Comparison of ENCODE assay signal across 7 mouse cellular contexts in the genomic region with DNA sequence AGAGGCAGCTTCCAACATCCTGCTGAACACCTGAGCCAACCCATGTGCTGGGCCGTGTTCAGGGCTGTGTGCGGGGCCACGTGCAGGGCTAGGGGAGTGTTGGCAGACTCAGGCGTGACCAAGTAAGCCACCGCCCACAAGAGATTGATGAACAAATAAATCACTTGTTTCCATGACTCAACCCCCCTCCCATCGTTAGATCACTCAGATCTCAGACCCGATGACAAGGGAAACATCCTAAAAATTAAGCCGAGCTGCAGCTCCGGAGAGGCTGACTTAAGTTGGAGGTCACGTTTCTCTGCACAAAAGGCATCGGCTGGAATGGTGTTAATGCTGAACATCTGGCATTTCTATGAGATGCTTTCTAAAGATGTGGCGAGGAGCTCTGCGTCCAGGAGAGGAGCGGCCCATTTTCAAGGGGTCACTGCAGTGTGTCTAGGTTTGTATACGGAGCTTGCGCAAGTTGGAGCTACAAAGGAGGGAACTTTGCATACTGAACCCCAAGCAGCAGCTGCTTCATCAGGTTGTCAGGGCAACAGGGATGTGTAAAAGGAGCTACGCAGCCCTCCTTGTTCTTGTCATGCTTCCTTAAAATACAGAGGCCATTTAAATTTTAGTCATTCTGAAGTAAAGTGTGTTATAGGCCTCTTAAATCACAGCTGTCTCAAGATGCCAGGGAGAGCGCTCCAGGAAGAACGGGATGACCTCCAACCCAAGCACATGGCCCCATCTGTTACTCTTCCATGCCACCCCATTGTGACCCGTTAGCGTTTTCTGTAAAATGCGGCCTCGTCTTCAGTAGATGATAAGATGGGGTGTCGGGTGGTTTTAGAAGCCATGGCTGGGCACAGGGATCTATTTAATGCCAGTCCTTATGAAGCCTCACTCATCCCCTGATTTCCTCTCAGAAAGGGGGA.
DNase-seq lines count a peak whose midpoint lies in the region; ATAC-seq and TF ChIP-seq lines count a peak whose summit lies in the region.

No protein-coding gene starts in this region.

- no peak for TF ChIP-seq CTCF in brain, embryonic 14.5 days (IDR thresholded peaks at IDR 0.05; ENCODE audit: borderline replicate concordance, extremely low read depth, insufficient read depth, insufficient read length)

- H3K9ac ChIP-seq in hindbrain, embryonic 14.5 days, result no peak overlapping the region
- peak overlapping the region; percentile 34; the same call in 1 of the 2 replicates for H3K9ac ChIP-seq in midbrain, embryonic 16.5 days (ENCODE audit: low read depth, low read length)

- H3K4me3 ChIP-seq in hindbrain, embryonic 14.5 days (replicated peaks; ENCODE audit: low read length), result no peak overlapping the region
- H3K4me3 ChIP-seq in midbrain, embryonic 16.5 days (ENCODE audit: low read depth, low read length), result no peak overlapping the region

- H3K4me2 ChIP-seq in hindbrain, embryonic 14.5 days (replicated peaks), result peak overlapping the region; percentile 34
- peak overlapping the region; percentile 44 for H3K4me2 ChIP-seq in midbrain, embryonic 16.5 days (ENCODE audit: low read length)

- peak; percentile 79 for ATAC-seq in hindbrain, embryonic 14.5 days (ENCODE audit: low FRiP score)
- ATAC-seq in midbrain, embryonic 16.5 days, result peak; percentile 91
- no peak for ATAC-seq in activated CD4-positive, CD25-positive, alpha-beta regulatory T cell, adult 4 months
- no peak for ATAC-seq in erythroid progenitor cell, adult 5-6 weeks (replicated peaks; ENCODE audit: low FRiP score, poor library complexity, severe bottlenecking)

- DNase-seq in brain, embryonic 14.5 days (ENCODE audit: low read depth), result peak; percentile 77
- peak; percentile 59 for DNase-seq in embryo, embryonic 9.5 days (ENCODE audit: extremely low spot score)
- peak; percentile 31 for DNase-seq in hindbrain, embryonic 14.5 days (ENCODE audit: low spot score)
- no peak for DNase-seq in heart, postnatal 36 days

- no peaks in the 10 kb centered on the region for H3K27me3 ChIP-seq in hindbrain, embryonic 14.5 days (ENCODE audit: control insufficient read depth, insufficient read depth, low read length)
- H3K27me3 ChIP-seq in midbrain, embryonic 16.5 days (ENCODE audit: control insufficient read depth, insufficient read depth, low read depth, low read length), result no peaks in the 10 kb centered on the region

- TF ChIP-seq POLR2A in brain, embryonic 14.5 days (IDR thresholded peaks at IDR 0.05; ENCODE audit: borderline replicate concordance, extremely low read depth, insufficient read depth, insufficient read length, poor library complexity, severe bottlenecking), result no peak

- no peaks in the 10 kb centered on the region for H3K36me3 ChIP-seq in hindbrain, embryonic 14.5 days (replicated peaks; ENCODE audit: control insufficient read depth, insufficient read depth)
- no peaks in the 10 kb centered on the region for H3K36me3 ChIP-seq in midbrain, embryonic 16.5 days (ENCODE audit: control insufficient read depth, insufficient read depth, low read length)

- 15% methylated on average over 24 of the region's 24 CpGs for WGBS in hindbrain, embryonic 14.5 days
- WGBS in midbrain, embryonic 16.5 days, result 16% methylated on average over 24 of the region's 24 CpGs

- H3K4me1 ChIP-seq in hindbrain, embryonic 14.5 days (replicated peaks; ENCODE audit: control insufficient read depth, insufficient read depth, low read length), result peaks cover 12% of the 10 kb centered on the region; the same call in 1 of the 2 replicates
- H3K4me1 ChIP-seq in midbrain, embryonic 16.5 days (ENCODE audit: control insufficient read depth, insufficient read depth, low read length), result peaks cover 12% of the 10 kb centered on the region

- intact Hi-C loops in heart, postnatal 36 days (cut with DNase I), result no loop called here

- no peak overlapping the region for H3K27ac ChIP-seq in hindbrain, embryonic 14.5 days
- H3K27ac ChIP-seq in midbrain, embryonic 16.5 days (ENCODE audit: low read length), result 0 out of 2 replicates have a peak overlapping the region, but pooled peaks have one; percentile 26

- H3K9me3 ChIP-seq in hindbrain, embryonic 14.5 days (ENCODE audit: control insufficient read depth, low read length), result no peaks in the 10 kb centered on the region
- H3K9me3 ChIP-seq in midbrain, embryonic 16.5 days (replicated peaks; ENCODE audit: control insufficient read depth, low read length, poor library complexity, severe bottlenecking), result no peaks in the 10 kb centered on the region

Comparison
In these comparisons a context has a peak if more than half of its experiments do, and no peak if none do; other contexts are left out.
1. DNase-seq: peak in brain, embryonic 14.5 days (single experiment), embryo, embryonic 9.5 days (single experiment) and hindbrain, embryonic 14.5 days (single experiment); none in heart, postnatal 36 days (0 of 2).
2. ATAC-seq: peak in hindbrain, embryonic 14.5 days (single experiment) and midbrain, embryonic 16.5 days (single experiment); none in activated CD4-positive, CD25-positive, alpha-beta regulatory T cell, adult 4 months (single experiment) and erythroid progenitor cell, adult 5-6 weeks (single experiment).